Mouse (Mus musculus) kidney, adult 2 months (tissue): ENCODE data around the gene Tmem62. TPM values are rescaled to one million over a fixed set of nuclear protein-coding genes. Genes with fewer than 3 reads are reported as not detected.

Source experiments
- DNase-seq: peaks from one replicate; pipeline ENCODE4 v3.0.0; 2021
- H3K27ac ChIP-seq: fragments of 200-500 bp; 2 replicates; pipeline ENCODE4 v1.5.1; 2012; ENCODE audit warnings: low read depth, low read length, control low read depth, inconsistent platforms; ENCODE audit not compliant: insufficient read depth
- H3K27me3 ChIP-seq: fragments of 200-500 bp; replicated peaks from 2 replicates; pipeline ENCODE4 v1.6.1; 2012; ENCODE audit warnings: mild to moderate bottlenecking, moderate library complexity, low read length, inconsistent platforms; ENCODE audit not compliant: control insufficient read depth, insufficient read depth
- H3K36me3 ChIP-seq: fragments of 200-500 bp; 2 replicates; pipeline ENCODE4 v1.6.1; 2012; ENCODE audit warnings: mild to moderate bottlenecking, moderate library complexity, low read length, inconsistent platforms; ENCODE audit not compliant: control insufficient read depth, insufficient read depth
- H3K4me1 ChIP-seq: fragments of 200-500 bp; 2 replicates; pipeline ENCODE4 v1.6.1; 2011; ENCODE audit warnings: low read length; ENCODE audit not compliant: control insufficient read depth, insufficient read depth
- H3K4me3 ChIP-seq: fragments of 200-500 bp; 2 replicates; pipeline ENCODE4 v1.5.1; 2011; ENCODE audit warnings: mild to moderate bottlenecking, low read depth, low read length, control low read depth; ENCODE audit not compliant: insufficient read depth
- CTCF ChIP-seq: fragments of 200-500 bp; conservative IDR thresholded peaks from 2 replicates; pipeline ENCODE4 v1.5.1; 2011; ENCODE audit warnings: low read depth, mild to moderate bottlenecking, control low read depth, low read length, moderate library complexity, mixed read lengths; ENCODE audit not compliant: insufficient read depth, insufficient read length
- POLR2A ChIP-seq: fragments of 200-500 bp; IDR thresholded peaks from one replicate; pipeline ENCODE4 v1.6.1; 2011; ENCODE audit warnings: low read depth, low read length, control low read depth
- WGBS: fragments of 180-500 bp; shearing (Covaris S2); methylation state at CpG from one replicate; pipeline ENCODE4 v1.1.7; 2018; 5-methylcytosine and 5-hydroxymethylcytosine counted together
- polyA plus RNA-seq: library from polyadenylated mRNA; depleted of rRNA; stranded (reverse); fragments of >200 nt; gene quantifications from 2 replicates; pipeline ENCODE4 v1.2.3, GENCODE M21; 2012

Tmem62 gene
- polyA plus RNA-seq, 1 experiment = 9.2 TPM

GRCm38 (mm10) chr2:120972964-120973363 is 3.9 kb upstream of the Tmem62 start:
- TF ChIP-seq CTCF (no peak), POLR2A (no peak)
- WGBS = 19% methylated on average over 5 of the region's 5 CpGs
- peaks cover 5% of the 10 kb centered on the region; the same call in 1 of the 2 replicates for H3K4me1 ChIP-seq
- H3K27ac ChIP-seq = no peak overlapping the region
- H3K4me3 ChIP-seq = no peak overlapping the region
- H3K27me3 ChIP-seq = no peaks in the 10 kb centered on the region
- no peak for DNase-seq
- no peaks in the 10 kb centered on the region for H3K36me3 ChIP-seq

GRCm38 (mm10) chr2:120976308-120976707 is 509 bp upstream of the Tmem62 start:
- DNase-seq = peak; percentile 21
- Histone ChIP-seq H3K4me1 (peaks cover 3% of the 10 kb centered on the region; the same call in 1 of the 2 replicates), H3K27me3 (no peaks in the 10 kb centered on the region), H3K4me3 (no peak overlapping the region; the same call in 1 of the 2 replicates), H3K27ac (no peak overlapping the region; the same call in 1 of the 2 replicates), H3K36me3 (no peaks in the 10 kb centered on the region)
- 0 out of 2 replicates have a peak, but pooled peaks have one; percentile 21 for TF ChIP-seq CTCF
- TF ChIP-seq POLR2A = no peak
- 67% methylated on average over 4 of the region's 4 CpGs for WGBS

GRCm38 (mm10) chr2:120977926-120978692 is 1.3 kb downstream of the Tmem62 start:
- Histone ChIP-seq H3K27ac (peak overlapping the region; percentile 76; the same call in 1 of the 2 replicates), H3K4me1 (peaks cover 3% of the 10 kb centered on the region; the same call in 1 of the 2 replicates), H3K27me3 (no peaks in the 10 kb centered on the region), H3K36me3 (no peaks in the 10 kb centered on the region), H3K4me3 (peak overlapping the region; percentile 84)
- no peak for DNase-seq
- TF ChIP-seq POLR2A (no peak), CTCF (no peak)
- 88% methylated on average over 8 of the region's 8 CpGs for WGBS

DNA sequence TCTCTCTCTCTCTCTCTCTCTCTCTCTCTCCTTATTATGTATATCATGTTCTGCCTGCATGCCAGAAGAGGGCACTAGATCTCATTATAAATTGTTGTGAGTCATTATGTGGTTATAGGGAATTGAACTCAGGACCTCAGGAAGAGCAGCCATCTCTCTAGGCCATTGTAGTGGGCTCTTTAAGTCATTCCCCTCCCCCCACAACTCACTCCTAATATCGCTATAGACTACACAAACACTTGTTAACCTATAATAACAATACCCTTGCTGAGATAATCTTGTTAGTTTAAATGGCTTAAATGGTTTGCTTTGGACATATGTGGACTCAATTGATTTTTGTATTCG is 1.8 kb downstream of the Tmem62 start:
- H3K27me3 ChIP-seq = no peaks in the 10 kb centered on the region
- H3K36me3 ChIP-seq = no peaks in the 10 kb centered on the region
- no peak overlapping the region for H3K4me3 ChIP-seq
- WGBS = 79% methylated on average over 2 of the region's 2 CpGs
- no peak for DNase-seq
- peaks cover 3% of the 10 kb centered on the region; the same call in 1 of the 2 replicates for H3K4me1 ChIP-seq
- no peak overlapping the region for H3K27ac ChIP-seq
- TF ChIP-seq POLR2A (no peak), CTCF (no peak)

DNA sequence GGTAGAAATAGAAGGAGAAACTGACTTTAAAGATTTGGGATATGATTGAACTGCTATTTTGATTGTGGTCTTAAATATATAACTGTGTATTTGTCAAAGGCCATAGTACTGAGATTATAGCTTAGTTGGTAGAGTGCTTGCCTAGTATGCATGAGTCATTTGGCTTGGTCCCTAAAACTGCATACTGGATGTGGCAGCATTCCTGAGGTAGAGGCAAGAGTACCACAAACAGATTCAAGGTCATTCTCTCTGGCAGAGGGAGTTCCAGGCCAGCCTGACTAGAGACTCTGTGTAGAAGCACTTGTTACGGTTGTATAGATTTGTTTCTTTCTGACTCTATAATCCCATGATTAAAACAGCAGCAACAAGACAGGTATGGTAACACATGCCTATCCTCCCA is 3.0 kb downstream of the Tmem62 start:
- 78% methylated on average over 1 of the region's 1 CpGs for WGBS

GRCm38 (mm10) chr2:120980861-120981260 is 4.0 kb downstream of the Tmem62 start:
- Histone ChIP-seq H3K4me3 (no peak overlapping the region), H3K27ac (no peak overlapping the region), H3K36me3 (no peaks in the 10 kb centered on the region), H3K4me1 (peaks cover 3% of the 10 kb centered on the region; the same call in 1 of the 2 replicates), H3K27me3 (no peaks in the 10 kb centered on the region)
- TF ChIP-seq POLR2A = no peak
- no peak for TF ChIP-seq CTCF
- 69% methylated on average over 2 of the region's 2 CpGs for WGBS
- DNase-seq = no peak

More for the DNA sequence above, 3.0 kb downstream of the Tmem62 start:
- Histone ChIP-seq H3K27ac (no peak overlapping the region; the same call in 1 of the 2 replicates), H3K4me3 (no peak overlapping the region), H3K4me1 (peaks cover 3% of the 10 kb centered on the region; the same call in 1 of the 2 replicates), H3K27me3 (no peaks in the 10 kb centered on the region), H3K36me3 (no peaks in the 10 kb centered on the region)
- peak; percentile 27 for DNase-seq
- no peak for TF ChIP-seq POLR2A
- TF ChIP-seq CTCF = no peak

DNA sequence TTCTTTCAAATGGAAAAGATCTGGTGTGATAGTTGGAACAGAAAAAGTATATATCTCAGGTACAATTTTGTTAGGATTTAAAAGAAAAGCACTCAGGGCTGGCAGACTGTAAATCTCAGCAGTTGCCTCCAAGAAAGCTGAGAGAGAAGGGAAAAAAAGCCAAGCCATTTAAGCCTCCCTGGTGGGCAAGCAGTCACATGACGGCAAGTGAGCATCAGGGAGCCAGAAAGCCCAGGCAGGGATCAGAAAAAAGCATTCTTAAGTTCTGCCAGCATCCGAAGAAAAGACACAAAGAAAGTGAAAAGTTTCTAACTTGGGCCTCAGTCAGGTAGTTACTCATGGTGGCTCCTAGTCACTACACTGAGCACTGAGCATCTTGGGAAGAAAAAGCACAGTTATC is 6.8 kb downstream of the Tmem62 start:
- Histone ChIP-seq H3K4me3 (no peak overlapping the region), H3K27me3 (no peaks in the 10 kb centered on the region), H3K4me1 (no peaks in the 10 kb centered on the region), H3K27ac (no peak overlapping the region), H3K36me3 (no peaks in the 10 kb centered on the region)
- TF ChIP-seq CTCF (no peak), POLR2A (no peak)
- WGBS = 78% methylated on average over 2 of the region's 2 CpGs
- DNase-seq = no peak
